Mouse (Mus musculus): Measurements from ENCODE around the gene Ppif.

GRCm38 (mm10) chr14:25725032-25725497 is 31.1 kb downstream of the Ppif start:
- TF ChIP-seq CTCF (IDR thresholded peaks at IDR 0.05) (peak; percentile 61), EP300 (IDR thresholded peaks at IDR 0.05) (peak; percentile 48; the same call in 1 of the 2 replicates)
